1 mouse cellular context compared by ENCODE assay signal in genomic region chr13:99938606-99939319, GRCm38 (mm10).
TF ChIP-seq lines count a peak whose summit lies in the region.

No protein-coding gene starts in this region.

TF ChIP-seq in CH12.LX, 34 proteins besides CTCF, POLR2A, EP300 and RAD21 (continued from another document):
- no peak for TF ChIP-seq MYC (IDR thresholded peaks at IDR 0.05; ENCODE audit: low read depth, low read length)
- no peak for TF ChIP-seq ZMIZ1 (IDR thresholded peaks at IDR 0.05; ENCODE audit: low read depth, low read length)
- no peak for TF ChIP-seq UBTF (IDR thresholded peaks at IDR 0.05; ENCODE audit: low read depth, low read length)
- no peak for TF ChIP-seq NELFE (IDR thresholded peaks at IDR 0.05; ENCODE audit: low read depth, low read length)
- no peak for TF ChIP-seq USF2 (conservative IDR thresholded peaks at IDR 0.05; ENCODE audit: low read depth, low read length)
- no peak for TF ChIP-seq TCF12 (IDR thresholded peaks at IDR 0.05; ENCODE audit: low read depth, low read length)
